Mouse (Mus musculus) cerebellum, postnatal 36 days (tissue): Measurements from ENCODE around the gene Zdhhc12.
"Not testable (repeated sequence)": the region's sequence is repeated elsewhere in the genome, so short reads cannot be mapped to it uniquely, and the experiment has no call there.

Experiments used
- DNase-seq, 2 experiments: peaks; one replicate each; pipeline ENCODE4 v3.0.0; 2021 to 2022; ENCODE audit warnings: mixed read lengths in 2 of 2

Gene Zdhhc12

DNA sequence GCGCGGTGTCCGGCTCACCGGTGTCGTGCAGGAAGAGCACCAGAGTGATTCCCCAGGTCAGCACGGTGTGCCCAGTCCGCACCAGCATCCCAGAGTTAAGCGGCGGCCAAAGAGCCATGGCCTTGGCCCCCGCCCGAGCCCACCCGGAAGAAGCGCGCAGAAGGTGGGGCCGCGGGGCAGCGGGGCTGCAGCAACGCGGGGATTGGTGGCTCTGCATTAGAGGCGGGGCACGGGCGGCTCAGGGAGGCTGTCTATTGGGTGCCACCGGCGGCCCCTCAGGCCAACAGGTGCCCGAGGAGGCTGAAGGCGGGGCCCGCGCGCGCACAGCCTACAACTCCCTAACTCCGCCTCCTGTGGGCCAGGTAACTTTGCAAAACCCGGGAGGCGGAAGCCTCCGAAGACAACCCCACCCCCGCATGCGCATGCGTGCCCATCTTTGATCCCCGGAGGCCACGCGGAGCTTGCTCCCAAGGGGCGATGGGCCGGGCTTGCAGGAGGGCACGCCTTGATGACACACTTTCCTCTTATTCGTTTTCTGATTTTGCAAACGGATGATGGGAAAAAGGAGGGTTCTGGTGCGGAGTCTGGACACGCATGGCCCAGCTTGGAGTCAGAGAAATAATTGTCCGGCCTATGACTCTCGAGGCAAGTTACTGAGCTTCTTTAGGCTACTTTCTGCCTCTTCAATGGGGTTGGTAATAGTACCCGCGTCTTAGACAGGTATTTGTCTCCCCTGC, at the start of gene Zdhhc12:
Gene Zdhhc12, minus strand, starts transcription at position 178 of the 737 bp plus-strand sequence.
- peak; percentile 86 to 92 for DNase-seq

DNA sequence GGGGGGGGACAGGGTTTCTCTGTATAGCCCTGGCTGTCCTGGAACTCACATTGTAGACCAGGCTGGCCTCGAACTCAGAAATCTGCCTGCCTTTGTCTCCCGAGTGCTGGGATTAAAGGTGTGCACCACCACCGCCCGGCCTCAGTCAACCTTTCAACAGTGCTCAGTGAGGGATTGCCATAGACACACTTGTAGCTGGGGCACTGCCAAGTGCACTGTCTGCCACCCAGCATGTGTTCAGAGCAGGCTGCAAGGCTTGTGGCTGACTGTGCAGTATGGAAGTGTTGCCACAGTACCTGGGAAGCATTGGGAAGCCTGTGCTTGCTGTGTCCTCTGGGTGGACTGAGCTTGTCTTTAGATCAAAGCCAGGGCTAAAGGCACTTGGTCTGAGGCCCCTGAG, 46.6 kb upstream of the Zdhhc12 start:
- DNase-seq = peak; percentile 78

DNA sequence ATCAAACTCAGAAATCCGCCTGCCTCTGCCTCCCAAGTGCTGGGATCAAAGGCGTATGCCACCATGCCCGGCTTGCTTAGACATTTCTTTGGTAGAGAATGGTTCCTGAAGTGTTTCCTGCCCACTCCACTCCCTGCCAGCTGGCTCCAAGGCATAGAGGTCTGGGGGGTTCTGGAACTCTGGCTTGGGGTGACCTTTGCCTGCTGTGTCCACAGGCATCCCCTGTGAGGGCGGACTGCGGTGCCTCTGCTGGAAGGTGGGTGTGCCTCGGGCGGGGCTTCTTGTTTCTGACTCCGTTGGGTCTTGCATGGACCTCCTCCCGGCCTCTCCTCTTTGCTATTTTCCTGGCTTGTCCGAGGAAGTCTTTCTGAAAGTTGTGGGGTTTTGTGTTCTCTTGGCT, 43.0 kb upstream of the Zdhhc12 start:
- no peak for DNase-seq

DNA sequence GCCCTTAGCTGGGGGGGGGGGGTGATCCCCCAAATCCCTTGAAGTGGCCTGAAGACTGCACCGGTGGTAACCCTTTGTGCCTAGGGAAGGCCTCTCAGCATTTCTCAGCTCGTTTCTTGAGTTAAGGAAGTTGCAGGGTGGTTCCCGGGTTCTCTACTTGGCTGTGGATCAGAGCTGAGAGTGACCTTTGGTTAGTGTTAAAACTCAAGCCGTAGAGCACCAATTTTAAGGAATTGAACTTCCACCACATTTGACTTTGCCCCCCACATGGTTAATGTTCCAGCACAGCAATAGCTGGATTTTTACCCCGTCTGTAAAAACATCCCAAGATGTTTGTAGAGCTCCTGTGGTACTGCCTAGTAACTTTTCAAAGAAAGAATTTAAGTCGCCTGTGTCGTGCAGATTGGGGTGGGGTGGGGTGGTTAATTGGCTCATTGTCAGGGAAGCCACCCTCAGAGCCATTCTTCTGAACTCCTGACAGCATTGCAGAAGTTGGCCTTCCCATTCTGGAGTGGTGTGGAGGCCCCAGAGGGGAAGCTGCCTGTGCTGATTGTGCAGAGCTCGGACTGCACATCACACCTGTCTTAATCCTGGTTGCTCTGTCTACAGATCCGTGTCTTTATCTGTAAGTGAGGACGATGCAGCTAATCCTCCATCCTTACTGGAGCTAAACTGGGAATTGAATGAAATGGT, 41.6 kb upstream of the Zdhhc12 start:
- DNase-seq = no peak

DNA sequence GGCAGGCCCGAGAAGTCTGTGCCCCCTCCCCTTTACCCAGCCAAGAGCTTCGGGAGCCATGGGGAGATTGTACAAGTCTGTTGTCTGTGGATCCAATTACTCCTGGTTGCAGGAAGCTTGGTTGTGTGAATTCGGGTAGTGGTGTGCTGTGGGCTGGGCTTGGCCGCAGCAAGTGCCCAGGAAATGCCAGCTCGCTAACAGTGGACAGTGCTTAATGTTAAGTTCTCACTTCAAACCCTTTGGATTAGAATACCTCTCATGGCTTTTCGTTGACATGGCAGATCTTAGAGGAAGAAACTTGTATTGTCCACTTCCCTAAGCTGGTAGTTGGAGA, 40.9 kb upstream of the Zdhhc12 start:
- no peak for DNase-seq

DNA sequence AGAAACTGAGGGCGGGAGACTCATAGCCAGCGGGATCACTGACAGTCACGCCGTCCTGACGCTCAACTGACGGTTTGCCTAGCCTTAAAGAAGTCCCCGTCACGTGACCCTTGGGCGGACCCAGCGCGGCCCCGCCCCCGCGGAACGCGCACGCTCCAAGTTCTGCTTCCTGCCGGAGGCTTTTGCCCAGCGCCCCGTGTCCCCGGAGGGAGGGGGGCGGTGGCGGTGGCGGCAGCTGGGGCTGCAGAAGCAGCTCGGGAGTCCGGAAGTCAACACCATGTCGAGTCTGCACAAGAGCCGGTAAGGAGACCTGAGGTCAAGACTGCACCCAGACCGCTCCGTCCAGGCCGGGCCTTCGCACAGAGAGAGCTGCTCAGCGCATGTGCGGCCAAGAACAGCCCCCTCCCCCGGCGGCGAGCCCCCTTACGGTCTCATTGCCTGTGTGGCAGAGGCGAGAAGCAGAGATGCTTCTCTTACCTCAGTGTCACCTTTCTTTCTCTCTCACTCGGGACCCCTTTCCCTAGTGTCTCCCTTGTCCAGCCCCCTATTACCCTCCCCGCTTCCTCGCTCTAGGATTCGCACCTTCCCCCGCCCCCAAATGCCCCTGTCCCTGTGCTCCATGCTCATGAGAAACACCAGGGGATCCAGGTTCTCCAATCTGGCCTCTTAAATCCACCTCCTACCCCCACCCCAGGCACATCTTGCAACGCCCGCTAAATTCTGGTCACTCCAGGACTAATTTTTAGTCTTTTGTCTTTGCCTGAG, 40.3 kb upstream of the Zdhhc12 start, which contains the start of gene Tbc1d13:
Gene Tbc1d13, plus strand, starts transcription at position 134 of the 765 bp plus-strand sequence.
- peak; percentile 96 to 98 for DNase-seq

DNA sequence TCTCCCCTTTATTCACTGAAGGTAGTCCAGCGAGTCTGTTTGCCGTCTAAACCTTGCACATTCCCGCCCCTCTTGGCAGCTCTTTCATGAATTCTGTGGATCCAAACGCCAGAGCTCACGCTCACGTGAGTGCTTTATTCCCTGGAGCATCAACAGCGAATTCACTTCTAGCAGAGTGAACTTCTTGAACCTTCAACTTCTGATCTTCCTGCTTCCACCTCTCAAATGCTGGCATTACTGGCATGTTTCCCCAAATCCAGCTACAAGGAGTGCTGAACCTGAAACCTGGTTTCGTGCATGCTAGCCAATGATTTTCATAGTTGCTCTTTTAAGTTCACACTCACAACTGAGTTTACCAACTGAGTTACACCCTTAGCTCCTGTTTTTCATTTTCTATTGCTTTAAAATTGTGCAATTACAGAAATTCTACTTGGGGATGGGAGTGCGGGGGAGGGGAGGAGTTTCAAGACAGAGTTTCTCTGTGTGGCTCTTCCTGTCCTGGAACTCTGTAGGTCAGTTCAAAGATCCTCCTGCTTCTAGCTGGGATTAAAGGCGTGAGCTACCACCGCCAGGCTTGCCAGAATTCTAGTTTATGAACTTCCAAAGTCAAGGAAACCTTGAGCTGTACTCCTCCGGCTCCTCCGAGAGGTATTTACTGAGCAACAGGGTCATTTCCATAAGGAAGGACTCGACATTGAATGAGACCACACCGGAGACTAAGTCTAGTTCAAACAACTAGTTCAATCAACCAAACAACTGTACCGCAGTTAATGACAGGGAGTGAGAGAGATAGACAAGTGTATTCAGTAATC, 39.6 kb upstream of the Zdhhc12 start:
- DNase-seq = no peak

DNA sequence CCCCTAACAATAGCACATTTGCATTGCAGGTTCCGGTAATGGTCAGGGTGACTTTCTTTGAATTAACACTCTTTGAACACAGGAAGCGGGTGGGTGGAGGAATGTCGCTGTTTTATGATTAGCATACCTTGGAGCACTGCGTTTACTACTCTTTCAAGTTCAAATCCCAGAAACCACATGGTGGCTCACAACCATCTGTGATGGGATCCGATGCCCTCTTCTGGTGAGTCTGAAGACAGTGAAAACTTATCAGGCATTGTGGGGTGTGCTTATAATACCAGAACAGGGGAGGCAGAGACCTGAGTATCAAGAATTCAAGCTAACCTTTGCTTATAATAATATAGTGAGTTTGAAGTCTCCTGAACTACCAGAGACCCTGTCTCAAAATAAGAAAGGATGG, 37.8 kb upstream of the Zdhhc12 start:
- DNase-seq = not testable (repeated sequence)

DNA sequence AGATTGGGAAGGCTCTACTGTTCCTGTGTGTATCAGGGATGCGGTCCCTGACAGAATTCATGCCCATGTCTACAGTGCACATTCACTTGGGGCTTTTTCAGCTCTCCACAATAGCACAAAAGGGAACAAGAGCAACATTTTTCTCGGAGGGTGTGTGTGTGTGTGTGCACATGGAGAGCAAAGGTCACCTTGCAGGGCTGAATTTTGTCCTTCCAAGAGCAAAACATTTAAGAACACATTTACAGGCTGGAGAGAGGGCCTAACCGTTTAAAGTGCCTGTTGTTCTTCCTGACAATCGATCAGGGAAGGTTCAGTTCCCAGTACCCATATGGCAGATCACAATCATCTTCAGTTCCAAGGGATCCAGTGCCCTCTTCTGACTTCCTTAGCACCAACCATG, 36.7 kb upstream of the Zdhhc12 start:
- no peak for DNase-seq

DNA sequence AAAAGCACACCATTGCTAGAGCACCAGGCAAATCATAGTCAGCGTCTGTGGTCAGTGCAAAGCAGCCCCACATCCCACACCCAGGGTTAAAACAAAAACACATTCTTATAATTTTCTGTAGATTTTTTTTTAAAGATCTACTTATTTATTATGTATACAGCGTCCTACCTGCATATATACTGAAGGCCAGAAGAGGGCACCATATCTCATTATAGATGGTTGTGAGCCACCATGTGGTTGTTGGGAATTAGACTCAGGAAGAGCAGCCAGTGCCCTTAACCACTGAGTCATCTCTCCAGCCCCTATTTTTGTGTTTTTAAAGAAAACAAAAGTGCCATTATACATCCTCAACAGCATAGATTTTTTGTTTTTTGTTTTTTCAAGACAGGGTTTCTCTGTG, 35.3 kb upstream of the Zdhhc12 start:
- DNase-seq = peak in 1 of 2 experiments; percentile 48

DNA sequence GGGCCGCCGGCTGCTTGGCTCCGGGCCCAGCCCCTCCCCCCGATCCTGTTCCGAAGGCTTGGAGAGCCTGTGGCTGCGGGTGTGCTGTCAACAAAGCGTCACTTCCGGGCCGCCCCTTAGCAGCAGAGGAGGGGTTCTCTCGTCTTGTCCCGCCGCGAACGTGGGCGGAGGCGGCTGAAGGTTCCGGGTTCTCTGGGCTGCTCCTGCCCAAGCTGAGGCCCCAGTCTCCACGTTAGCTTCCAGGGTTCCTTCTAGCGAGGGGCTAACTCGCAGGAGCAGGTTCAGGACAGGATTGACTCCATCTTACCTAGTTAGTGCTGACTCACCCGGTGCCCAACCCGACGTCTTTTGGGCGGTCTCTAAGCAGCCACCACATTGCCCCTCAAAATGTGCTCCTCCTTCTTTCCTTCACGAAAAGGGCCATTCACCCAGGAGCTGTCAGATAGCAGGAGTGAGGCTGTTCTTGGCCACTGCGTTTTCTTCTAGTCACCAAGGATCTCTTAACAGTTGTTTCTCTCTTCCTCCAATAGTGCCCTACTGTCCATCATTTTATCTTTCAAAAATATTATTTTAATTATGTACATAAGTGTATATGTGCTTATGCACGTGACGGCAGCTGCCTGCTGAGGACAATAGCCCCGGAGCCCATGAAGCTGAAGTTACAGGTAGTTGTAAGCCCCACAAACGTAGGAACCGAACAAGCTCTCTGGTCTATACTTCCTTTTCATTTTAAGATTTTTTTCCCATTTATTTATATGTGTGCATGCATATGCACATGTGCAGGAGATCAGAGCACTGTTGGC, 31.2 kb upstream of the Zdhhc12 start, which contains the start of gene Zer1:
Gene Zer1, minus strand, starts transcription at position 114 of the 803 bp plus-strand sequence.
- peak; percentile 94 to 96 for DNase-seq

DNA sequence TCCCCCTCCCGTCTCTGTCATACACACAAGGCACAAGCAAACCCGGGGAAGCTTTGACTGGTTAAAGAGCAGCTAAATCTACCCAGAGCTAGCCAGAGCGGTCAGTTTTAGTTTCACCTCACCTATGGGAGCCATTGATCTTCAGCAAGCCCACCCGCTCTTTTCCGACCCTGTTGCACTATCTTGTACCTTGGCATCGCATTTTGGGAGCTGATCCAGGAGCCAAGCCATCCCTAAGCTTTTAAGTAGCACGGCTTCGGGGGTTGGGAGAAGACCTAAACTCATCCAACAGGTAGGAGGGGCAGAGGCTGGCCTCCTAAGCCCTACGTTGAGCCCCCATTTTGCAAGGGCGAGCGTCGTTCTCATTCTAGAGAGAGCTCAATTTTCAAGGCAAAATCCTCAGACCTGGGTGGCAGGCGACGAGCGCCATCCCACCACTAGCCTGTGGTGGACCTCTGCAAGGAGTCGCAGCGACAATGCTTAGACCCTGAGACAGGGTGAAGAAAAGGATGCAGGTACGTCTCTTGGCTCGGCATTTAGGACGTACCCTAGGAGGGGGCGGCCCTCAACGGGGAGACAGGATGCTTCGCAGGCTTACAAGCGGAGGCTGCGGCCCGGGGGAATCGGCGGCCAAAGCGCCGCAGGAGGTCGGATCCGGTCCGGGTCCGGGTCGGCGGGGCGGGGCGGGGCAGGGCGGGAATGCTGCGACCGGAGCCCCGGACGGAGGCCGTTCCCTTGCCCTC, 30.5 kb upstream of the Zdhhc12 start:
- peak in 1 of 2 experiments; percentile 26 for DNase-seq

DNA sequence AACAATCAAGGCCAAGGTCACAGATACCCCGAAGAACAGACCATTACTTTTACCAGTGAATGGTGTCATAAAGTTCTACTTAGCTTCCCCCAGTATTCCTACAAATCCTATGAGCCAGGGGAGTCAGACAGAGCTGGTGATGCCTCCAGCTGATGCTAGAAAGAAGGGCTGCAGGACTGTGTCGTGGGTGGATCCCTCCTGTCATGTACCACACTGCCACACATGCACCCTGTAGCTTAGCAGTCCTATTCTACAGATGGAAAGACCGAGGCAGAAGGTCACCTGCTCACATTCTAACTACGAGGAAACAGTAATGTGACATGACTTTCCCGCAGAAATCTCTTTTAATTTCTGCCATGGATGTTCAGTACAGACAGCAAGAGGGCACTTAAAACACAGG, 29.3 kb upstream of the Zdhhc12 start:
- DNase-seq = no peak

DNA sequence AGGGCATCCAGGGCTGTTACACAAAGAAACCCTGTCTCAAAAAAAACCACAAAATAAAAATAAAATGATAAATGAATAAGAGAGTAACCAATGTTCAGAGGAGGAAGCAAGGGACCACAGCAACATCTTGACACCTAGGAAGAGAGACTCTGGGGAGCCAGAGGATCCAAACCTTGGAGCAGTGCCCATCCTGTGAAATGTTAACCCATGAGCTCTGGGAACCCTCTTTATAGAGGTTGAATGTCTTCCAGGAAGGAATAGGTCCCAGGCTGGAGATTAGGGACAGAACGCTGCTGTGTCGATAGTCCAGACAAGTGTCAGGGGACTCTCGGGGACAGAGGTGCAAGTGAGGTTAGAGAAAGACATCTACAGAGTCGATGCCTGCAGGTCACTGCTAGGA, 26.8 kb upstream of the Zdhhc12 start:
- no peak for DNase-seq

DNA sequence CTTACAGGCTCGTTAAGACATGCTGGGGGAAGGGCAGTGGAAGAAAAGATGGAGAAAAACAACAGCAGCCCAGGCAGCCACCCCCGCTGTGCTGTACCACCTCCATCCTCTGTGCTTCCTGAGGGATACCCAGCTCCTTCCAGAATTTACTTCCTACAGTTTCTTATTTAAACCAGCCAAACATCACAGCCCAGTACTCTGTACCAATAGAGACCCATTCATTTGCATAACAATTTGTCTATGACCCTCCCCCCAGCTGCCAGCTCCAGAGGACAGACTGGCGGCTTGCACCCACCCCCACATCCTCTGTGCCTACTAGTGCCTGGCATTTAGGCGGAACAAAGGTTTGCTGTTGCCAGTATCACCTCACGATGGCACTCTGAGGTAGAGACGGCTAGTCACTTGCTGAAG, 26.2 kb upstream of the Zdhhc12 start:
- DNase-seq = no peak

DNA sequence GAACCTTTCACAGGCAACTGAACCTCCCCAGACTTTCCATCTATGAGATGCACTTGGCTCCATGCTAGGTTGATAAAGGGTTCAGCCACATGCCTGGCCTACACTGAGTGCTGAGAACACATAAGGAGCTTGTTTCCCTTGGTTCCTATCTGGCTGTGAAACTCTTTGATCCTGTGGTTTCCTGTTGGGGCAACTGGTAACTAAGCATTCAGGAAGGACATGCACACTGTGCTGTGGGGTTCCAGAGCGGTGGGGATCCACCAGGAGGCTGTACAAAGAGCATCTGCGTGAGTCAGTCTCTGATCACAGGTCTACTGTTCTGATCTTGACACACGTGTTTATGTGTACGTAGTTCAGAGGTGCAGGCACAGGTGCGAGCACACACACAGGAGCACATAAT, 19.1 kb upstream of the Zdhhc12 start:
- no peak for DNase-seq

DNA sequence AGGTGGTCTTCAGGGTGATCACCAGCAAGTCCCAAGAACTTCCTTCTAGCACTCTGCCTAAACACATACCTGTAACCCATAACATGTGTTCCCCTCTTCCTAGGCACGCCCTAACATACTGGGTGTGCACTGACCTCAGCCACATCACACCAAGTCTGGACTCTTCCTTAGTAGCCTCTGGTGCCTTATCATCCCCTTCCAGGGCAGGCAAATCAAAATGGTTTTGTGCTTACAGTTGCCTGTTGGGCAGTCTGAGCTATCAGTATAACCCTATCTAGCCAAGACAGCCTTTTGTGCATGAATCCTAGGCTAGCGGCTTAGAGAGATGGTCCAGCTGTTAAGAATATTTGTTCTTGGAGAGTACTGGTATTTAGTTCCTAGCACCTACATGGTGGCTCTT, 18.1 kb upstream of the Zdhhc12 start:
- DNase-seq = no peak

DNA sequence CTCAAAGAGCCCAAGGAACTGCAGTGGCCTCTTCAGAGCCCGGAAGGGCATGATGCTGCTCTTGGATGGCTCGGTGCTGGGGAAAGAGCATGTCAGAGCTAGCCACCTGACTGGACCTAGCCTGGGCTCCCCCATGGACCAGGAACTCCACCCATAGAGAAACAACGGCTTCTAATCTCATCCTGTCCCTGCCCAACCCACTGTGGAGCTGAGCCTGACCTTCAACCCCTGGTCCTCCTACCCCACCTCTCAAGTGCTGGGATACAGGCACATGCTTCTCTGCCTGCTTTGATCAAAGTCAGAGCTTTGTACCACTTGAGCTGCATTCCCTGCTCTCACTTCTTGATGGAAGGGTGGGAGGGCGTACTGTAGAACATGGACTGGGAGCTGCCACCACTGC, 14.8 kb upstream of the Zdhhc12 start:
- DNase-seq = no peak

DNA sequence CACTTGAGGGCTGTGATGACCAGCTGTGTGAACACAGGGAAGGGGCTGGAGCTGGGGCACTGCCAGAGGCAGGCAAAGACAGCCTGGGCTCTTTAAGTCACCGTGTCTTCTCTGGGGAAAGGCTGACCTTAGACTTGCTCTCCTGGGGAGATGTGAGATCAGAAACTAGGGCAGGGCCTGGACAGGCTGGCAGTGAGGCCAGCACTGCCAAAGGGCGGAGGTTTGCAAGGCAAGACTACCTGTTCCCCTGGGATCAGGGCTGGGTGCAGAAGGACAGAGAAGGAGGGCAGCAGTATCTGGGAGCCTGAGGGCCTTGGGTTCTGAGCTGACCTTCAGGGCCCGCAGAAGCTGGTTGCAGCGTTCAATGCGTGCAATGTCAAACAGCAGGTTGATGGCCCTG, 14.2 kb upstream of the Zdhhc12 start:
- no peak for DNase-seq

DNA sequence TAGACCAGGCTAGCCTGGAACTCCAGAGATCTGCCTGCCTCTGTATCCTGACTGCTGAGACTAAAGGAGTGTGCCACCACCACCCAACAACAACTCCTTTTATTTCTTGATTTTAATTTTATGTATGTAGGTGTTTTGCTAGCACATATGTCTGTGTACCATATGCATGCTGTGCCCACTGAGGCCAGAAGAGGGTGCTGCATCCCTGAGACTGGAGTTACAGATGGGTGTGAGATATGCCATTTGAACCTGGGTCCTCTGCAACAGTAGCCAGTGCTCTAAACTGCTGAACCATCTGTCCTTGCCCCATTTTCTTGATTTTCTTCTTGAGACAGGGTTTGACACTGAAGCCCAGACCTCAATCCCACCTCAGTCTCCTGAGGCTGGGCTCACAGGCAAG, 12.9 kb upstream of the Zdhhc12 start:
- peak; percentile 59 to 68 for DNase-seq

DNA sequence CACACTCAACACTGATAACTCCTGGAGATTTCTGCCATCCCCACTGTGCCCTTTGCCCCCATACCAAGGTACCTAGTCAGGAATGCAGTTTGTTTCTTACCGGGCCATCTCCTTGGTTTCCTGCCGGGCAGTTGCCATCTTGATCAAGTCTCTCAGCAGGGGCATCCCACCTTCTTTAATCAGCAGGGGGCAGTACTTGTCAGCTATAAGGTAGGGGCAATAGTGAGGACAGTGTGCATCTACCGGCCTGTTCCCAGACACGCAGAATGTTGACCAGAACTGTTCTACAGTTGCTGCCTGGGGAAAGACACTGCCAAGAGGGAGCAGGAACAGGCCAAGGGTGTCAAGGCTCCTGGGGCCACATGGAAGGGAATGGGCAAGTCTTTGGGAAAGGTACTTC, 6.8 kb upstream of the Zdhhc12 start:
- no peak for DNase-seq
